Mouse (Mus musculus) cerebellum, adult 11 months (tissue): Measurements from ENCODE around the gene Otub2.
A peak's percentile ranks its signal among the peaks of the same experiment; 100 is the strongest.
"Not testable (repeated sequence)": the region's sequence is repeated elsewhere in the genome, so short reads cannot be mapped to it uniquely, and the experiment has no call there.

ENCODE experiments used
- DNase-seq: peaks from one replicate; pipeline ENCODE4 v3.0.0; 2022

The Otub2 gene

GRCm38 (mm10) chr12:103373530-103374236, 14.8 kb upstream of the Otub2 start:
- DNase-seq, result no peak

- DNase-seq, result no peak
Observed at GRCm38 (mm10) chr12:103376124-103376523, 12.4 kb upstream of the Otub2 start.

- DNase-seq, result no peak
Observed at GRCm38 (mm10) chr12:103376774-103377173, 11.7 kb upstream of the Otub2 start.

GRCm38 (mm10) chr12:103380226-103380625, 8.3 kb upstream of the Otub2 start:
- DNase-seq, result no peak

DNA sequence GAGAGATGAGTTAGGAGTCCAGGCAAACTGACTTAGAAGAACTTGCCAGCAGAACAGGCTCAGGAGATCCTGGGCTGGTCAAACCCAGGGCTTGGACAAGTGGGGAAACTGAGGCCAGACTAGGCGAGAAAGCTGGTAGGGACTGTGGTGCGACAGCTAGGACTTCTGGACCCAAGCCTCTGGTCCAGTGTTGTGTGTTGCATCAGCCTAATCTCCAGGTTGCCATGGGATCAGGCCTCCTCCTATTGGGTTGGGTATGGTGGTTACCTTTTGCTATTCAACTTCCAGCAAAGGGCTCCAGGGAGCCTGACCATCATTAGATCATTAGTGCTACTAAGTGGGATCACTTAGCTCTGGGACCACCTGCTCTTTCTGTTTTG, 856 bp downstream of the Otub2 start:
- DNase-seq, result no peak

- no peak for DNase-seq
Observed at GRCm38 (mm10) chr12:103389982-103390381, 1.5 kb downstream of the Otub2 start.

- no peak for DNase-seq
Observed at GRCm38 (mm10) chr12:103391098-103391497, 2.6 kb downstream of the Otub2 start.

GRCm38 (mm10) chr12:103393528-103393927, 5.0 kb downstream of the Otub2 start:
- DNase-seq, result no peak

- DNase-seq, result no peak
Observed at GRCm38 (mm10) chr12:103395486-103396275, 7.2 kb downstream of the Otub2 start.

DNA sequence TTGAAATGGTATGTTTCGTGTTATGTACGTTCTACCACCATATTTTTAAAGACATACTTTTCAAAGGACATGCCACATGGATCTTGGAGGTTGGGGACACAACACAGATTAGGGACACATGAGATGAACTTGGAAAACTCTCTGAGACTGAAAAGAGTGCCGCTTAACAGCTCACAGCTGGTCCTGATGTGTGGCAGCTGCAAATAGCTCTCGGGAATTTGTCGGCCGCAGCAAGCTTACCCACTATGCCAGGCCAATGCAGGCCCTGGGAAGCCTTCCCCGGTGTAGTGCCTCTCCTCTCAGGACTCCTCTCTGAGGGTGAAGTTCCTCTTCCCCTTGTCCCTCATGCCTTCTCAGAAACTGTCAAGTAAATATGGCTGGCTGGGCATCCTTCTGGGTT, 8.3 kb downstream of the Otub2 start:
- DNase-seq, result no peak

- DNase-seq, result no peak
Observed at GRCm38 (mm10) chr12:103404131-103404530, 15.6 kb downstream of the Otub2 start.

- DNase-seq, result no peak
Observed at GRCm38 (mm10) chr12:103407720-103408119, 19.2 kb downstream of the Otub2 start, which contains the start of gene 9330161L09Rik. Gene 9330161L09Rik (minus strand): TSS chr12:103407820.

DNA sequence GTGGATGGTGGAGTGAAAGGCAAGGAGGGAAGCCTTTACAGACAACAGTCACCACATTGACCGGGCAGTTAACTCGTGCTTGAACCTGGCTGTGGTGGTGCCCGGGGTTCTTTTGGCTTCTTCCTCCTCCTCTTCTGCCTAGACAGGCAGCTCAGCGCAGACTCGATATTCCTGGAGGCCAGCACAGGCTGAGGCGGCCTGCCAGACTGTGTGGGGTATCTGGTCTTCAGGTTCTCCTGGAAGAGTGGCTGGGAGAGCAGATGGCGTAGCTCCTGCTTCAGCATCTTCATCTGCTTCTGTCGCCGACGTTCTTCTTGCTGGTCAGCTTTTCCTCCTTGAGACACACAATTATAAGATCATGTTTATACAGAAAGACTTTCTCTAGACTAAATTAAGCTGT, 19.7 kb downstream of the Otub2 start:
- peak; percentile 35 for DNase-seq

DNA sequence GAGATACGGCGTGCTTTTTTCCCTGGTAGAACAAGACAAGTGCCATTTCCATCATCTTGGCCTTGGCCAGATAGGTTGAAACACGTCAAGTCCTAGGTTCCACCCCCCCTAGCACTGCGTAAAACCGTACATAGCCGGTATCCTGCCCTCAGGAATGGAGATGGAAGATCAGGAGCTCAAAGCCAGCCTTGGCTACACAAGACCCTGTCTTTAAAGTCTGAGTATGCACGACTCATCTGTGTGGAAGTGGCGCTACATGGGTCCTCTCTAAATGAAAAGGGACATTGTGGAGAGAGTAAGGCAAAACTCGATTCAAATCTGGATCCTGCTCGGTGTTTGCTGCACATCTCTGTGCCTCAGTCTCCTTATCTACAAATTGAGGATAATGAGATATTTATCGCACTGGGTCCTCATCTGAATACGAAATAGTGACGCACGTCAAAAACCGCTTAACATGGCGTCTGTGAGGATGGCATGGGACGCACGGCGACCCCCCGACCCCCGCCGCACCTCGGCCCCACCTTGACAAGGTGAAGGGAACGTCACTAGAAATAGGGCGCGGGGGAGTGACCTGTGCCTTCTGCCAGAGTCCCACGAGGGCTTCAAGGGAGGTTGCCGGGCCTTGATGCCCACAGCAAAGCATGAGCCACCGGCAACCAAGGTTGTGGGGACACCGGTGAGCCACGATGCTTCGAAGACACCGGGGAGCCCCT, 36.7 kb downstream of the Otub2 start:
- DNase-seq, result no peak

- DNase-seq, result peak; percentile 98
Observed at GRCm38 (mm10) chr12:103425729-103426470, 37.4 kb downstream of the Otub2 start, which contains the start of gene Ddx24. Gene Ddx24 (minus strand): TSS chr12:103425830.

DNA sequence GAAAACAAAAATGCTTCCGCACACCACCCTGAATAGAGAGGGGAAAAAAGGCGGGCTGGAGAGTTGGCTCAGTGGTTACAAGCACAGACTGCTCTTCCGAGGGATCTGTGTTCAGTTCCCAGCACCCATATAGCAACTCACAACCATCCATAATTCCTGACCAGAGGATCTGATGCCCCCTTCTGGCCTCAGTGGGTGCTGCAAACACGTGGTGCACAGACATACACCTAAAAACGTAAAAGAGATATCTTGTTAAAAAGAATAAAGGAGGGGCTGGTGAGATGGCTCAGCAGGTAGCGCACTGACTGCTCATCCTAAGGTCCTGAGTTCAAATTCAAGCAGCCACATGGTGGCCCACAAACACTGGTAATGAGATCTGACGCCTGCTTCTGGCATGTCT, 38.2 kb downstream of the Otub2 start:
- DNase-seq, result peak; percentile 48

GRCm38 (mm10) chr12:103433430-103433829, 44.9 kb downstream of the Otub2 start:
- no peak for DNase-seq

DNA sequence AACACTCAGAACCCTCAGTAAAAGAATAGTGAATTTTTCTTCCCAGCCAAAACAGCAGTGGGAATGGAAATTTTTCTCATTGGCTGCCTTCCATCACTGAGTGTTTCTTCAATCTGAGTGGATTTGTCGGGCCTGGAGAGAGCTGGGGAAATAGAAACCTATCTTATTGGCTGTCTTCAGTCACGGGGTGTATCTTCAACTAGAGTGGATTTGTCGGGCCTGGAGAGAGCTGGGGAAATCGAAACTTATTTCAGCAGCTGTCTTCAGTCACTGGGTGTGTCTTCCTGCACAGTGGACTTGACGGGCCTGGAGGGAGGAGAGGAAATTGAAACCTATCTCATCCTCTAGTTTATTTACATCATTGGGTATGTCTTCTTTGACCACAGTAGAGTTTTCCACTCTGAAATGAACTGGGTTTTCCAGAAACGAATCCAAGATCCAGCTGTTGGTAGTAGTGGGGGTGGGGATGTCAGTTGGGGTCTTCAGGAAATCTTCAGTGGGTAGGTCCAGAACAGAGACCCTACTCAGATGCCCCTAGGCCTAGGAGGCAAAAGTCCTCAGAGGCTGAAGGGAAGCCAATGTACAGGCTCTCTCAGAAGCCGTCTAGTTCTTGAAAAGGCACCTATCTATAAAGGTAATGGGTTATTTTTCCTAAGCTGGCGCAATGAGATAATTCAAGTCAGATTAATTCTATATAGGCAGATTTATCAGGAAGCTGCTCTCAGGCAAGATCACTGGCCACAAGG, 45.7 kb downstream of the Otub2 start, which contains the start of gene Ifi27:
Gene Ifi27, plus strand, starts transcription at position 226 of the 746 bp plus-strand sequence.
- no peak for DNase-seq

GRCm38 (mm10) chr12:103434861-103435260, 46.4 kb downstream of the Otub2 start:
- DNase-seq, result no peak

GRCm38 (mm10) chr12:103437601-103438000, 49.1 kb downstream of the Otub2 start:
- DNase-seq, result no peak

- no peak for DNase-seq
Observed at GRCm38 (mm10) chr12:103443524-103443923, 55.0 kb downstream of the Otub2 start, which contains the start of gene Ifi27l2a. Gene Ifi27l2a (minus strand): TSS chr12:103443680.

DNA sequence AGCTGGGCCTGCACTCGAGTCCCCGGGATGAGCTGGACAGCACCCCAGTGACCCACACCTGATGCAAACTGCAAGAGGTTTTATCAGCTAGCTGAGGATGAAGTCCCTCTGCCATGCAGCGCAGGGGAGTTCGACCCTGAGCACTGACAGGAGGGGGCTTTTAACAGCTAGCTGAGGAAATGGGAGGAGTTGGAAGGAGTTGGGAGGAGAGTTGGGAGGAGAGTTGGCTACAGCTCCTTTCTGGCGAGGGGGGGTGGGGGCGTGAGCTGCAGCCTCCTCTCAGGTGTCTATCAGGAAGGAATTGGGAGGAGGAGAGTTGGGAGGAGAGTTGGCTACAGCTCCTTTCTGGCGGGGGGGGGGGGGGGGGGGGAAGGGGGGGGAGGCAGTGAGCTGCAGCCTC, 55.8 kb downstream of the Otub2 start:
- not testable (repeated sequence) for DNase-seq
